Mouse (Mus musculus) E14TG2a.4 (cell line): ENCODE data around the gene Gars.

Source experiments
- H3K27me3 ChIP-seq: 2 replicates; pipeline ENCODE4 v1.6.1; 2014; ENCODE audit warnings: low read length, control low read depth; ENCODE audit not compliant: insufficient read depth
- H3K36me3 ChIP-seq: 2 replicates; pipeline ENCODE4 v1.6.1; 2014; ENCODE audit warnings: low read length, control low read depth; ENCODE audit not compliant: insufficient read depth
- H3K4me1 ChIP-seq: replicated peaks from 2 replicates; pipeline ENCODE4 v1.6.1; 2014; ENCODE audit warnings: low read depth, low read length, control low read depth
- H3K4me3 ChIP-seq: replicated peaks from 2 replicates; pipeline ENCODE4 v1.5.1; 2014; ENCODE audit warnings: mild to moderate bottlenecking, low read length
- H3K9me3 ChIP-seq: 2 replicates; pipeline ENCODE4 v1.6.1; 2014; ENCODE audit warnings: low read length, control low read depth
- CTCF ChIP-seq: conservative IDR thresholded peaks from 2 replicates; pipeline ENCODE4 v1.5.1; 2014; ENCODE audit warnings: low read length
- NANOG ChIP-seq: IDR thresholded peaks from 2 replicates; pipeline ENCODE4 v1.6.1; 2014; ENCODE audit warnings: borderline replicate concordance, low read length, mixed read lengths
- POU5F1 ChIP-seq: IDR thresholded peaks from 2 replicates; pipeline ENCODE4 v1.6.1; 2014; ENCODE audit warnings: low read length, borderline replicate concordance

Gene Gars

DNA sequence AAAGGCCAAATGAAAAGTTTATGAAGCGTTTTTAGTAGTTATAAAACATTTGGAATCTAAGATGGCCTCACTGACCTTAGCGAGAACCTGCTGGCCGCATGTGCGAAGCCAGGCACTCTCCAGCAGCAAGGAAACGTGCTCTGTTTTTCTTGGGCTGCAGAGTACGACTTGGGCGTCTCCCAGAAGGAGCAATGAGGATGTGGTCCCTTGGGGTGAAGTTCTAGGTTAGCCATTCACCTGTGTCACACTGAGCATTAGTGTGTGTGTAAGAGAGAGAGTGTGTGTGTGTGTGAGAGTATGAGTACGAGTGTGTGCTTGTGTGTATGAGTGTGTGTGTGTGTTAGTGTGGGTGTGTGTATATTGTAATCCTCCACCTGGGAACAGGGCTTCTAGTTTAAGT, 5.4 kb downstream of the Gars start:
- Histone ChIP-seq H3K4me3 (no peak overlapping the region), H3K4me1 (peaks cover 61% of the 10 kb centered on the region), H3K36me3 (peaks cover 54% of the 10 kb centered on the region), H3K9me3 (no peaks in the 10 kb centered on the region), H3K27me3 (no peaks in the 10 kb centered on the region)
- TF ChIP-seq NANOG: no peak
- no peak for TF ChIP-seq CTCF
- TF ChIP-seq POU5F1: no peak

DNA sequence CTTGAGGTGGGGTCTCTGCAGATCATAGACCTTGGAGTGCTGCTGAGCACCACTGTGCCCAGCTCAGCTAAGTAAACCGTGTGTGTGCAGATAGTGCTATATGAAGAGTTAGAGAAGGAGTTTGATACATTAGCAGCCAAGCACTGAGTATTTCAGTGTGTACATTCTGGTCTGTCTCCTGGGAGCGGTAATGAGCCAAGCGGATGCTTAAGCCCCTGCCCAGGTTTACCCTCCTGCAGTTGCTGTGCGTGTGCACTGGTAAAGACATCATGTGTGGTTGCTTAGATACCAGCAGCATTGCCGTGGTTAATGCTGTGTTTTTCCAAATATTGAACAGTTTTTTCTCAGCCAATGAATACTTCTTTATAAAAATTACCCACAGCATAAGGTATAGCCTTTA, 6.7 kb downstream of the Gars start:
- Histone ChIP-seq H3K4me3 (no peak overlapping the region), H3K4me1 (peaks cover 52% of the 10 kb centered on the region), H3K9me3 (no peaks in the 10 kb centered on the region), H3K27me3 (no peaks in the 10 kb centered on the region), H3K36me3 (peaks cover 65% of the 10 kb centered on the region)
- no peak for TF ChIP-seq CTCF
- no peak for TF ChIP-seq NANOG
- TF ChIP-seq POU5F1: no peak

- TF ChIP-seq CTCF: no peak
- TF ChIP-seq POU5F1: no peak
- no peak for TF ChIP-seq NANOG
- Histone ChIP-seq H3K9me3 (no peaks in the 10 kb centered on the region), H3K4me3 (no peak overlapping the region), H3K36me3 (peaks cover 73% of the 10 kb centered on the region), H3K4me1 (peaks cover 44% of the 10 kb centered on the region), H3K27me3 (no peaks in the 10 kb centered on the region)
Measured at GRCm38 (mm10) chr6:55045326-55045725, 7.5 kb downstream of the Gars start.

- no peaks in the 10 kb centered on the region for H3K27me3 ChIP-seq
- TF ChIP-seq POU5F1 (no peak), NANOG (no peak), CTCF (no peak)
- H3K9me3 ChIP-seq: no peaks in the 10 kb centered on the region
- H3K36me3 ChIP-seq: peaks cover 93% of the 10 kb centered on the region
- no peak overlapping the region for H3K4me3 ChIP-seq
- peaks cover 14% of the 10 kb centered on the region for H3K4me1 ChIP-seq
Measured at GRCm38 (mm10) chr6:55049186-55049585, 11.4 kb downstream of the Gars start.

GRCm38 (mm10) chr6:55054491-55054890, 16.7 kb downstream of the Gars start:
- no peak for TF ChIP-seq NANOG
- TF ChIP-seq POU5F1: no peak
- no peak for TF ChIP-seq CTCF
- Histone ChIP-seq H3K27me3 (no peaks in the 10 kb centered on the region), H3K4me3 (no peak overlapping the region), H3K9me3 (no peaks in the 10 kb centered on the region), H3K4me1 (peaks cover 8% of the 10 kb centered on the region; the same call in 1 of the 2 replicates), H3K36me3 (peaks cover 100% of the 10 kb centered on the region)

DNA sequence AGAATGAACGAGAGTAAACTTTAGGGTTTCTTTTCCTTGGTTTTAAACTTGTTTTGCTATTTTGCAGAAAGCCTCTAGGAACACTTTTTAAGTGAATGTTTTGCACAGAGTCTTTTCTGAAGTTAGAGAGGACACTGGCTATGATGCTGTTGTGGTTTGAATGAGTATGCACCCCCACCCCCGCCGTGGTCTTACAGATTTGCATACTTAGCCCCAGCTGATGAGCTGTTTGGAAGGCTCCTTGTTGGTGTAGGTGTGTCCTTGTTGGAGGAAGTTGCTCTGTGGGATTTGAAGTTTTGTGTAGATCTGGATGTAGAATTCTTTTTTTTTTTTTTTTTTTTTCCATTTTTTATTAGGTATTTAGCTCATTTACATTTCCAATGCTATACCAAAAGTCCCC, 19.6 kb downstream of the Gars start:
- no peak for TF ChIP-seq POU5F1
- TF ChIP-seq NANOG: no peak
- TF ChIP-seq CTCF: no peak
- Histone ChIP-seq H3K4me1 (peaks cover 13% of the 10 kb centered on the region; the same call in 1 of the 2 replicates), H3K36me3 (peaks cover 100% of the 10 kb centered on the region), H3K27me3 (no peaks in the 10 kb centered on the region), H3K4me3 (no peak overlapping the region), H3K9me3 (no peaks in the 10 kb centered on the region)

- Histone ChIP-seq H3K4me3 (no peak overlapping the region), H3K36me3 (peaks cover 100% of the 10 kb centered on the region), H3K27me3 (no peaks in the 10 kb centered on the region), H3K9me3 (no peaks in the 10 kb centered on the region), H3K4me1 (peaks cover 13% of the 10 kb centered on the region; the same call in 1 of the 2 replicates)
- no peak for TF ChIP-seq POU5F1
- no peak for TF ChIP-seq NANOG
- TF ChIP-seq CTCF: no peak
Measured at GRCm38 (mm10) chr6:55060241-55060825, 22.5 kb downstream of the Gars start.

GRCm38 (mm10) chr6:55061328-55061727, 23.5 kb downstream of the Gars start:
- Histone ChIP-seq H3K27me3 (no peaks in the 10 kb centered on the region), H3K4me3 (no peak overlapping the region), H3K36me3 (peaks cover 100% of the 10 kb centered on the region), H3K4me1 (peaks cover 12% of the 10 kb centered on the region; the same call in 1 of the 2 replicates), H3K9me3 (no peaks in the 10 kb centered on the region)
- TF ChIP-seq CTCF: no peak
- no peak for TF ChIP-seq POU5F1
- no peak for TF ChIP-seq NANOG

- TF ChIP-seq POU5F1 (no peak), CTCF (no peak), NANOG (no peak)
- Histone ChIP-seq H3K4me1 (0 out of 2 replicates have a peak, but pooled peaks cover 6% of the 10 kb centered on the region), H3K9me3 (no peaks in the 10 kb centered on the region), H3K27me3 (no peaks in the 10 kb centered on the region), H3K36me3 (peaks cover 100% of the 10 kb centered on the region), H3K4me3 (no peak overlapping the region)
Measured at GRCm38 (mm10) chr6:55062200-55062599, 24.4 kb downstream of the Gars start.
